Mouse (Mus musculus): ENCODE data around the gene Sept10. TPM values are rescaled to one million over a fixed set of nuclear protein-coding genes. Genes with fewer than 3 reads are reported as not detected.

Gene Sept10
- total RNA-seq (2014; rRNA removed), result 13.6 and 15.2 TPM in 2 replicates
- 18.3 and 20.4 TPM in 2 replicates for polyA plus RNA-seq (2015; fragmentation: Nextera tagmentation; extraction: Ambion mirVana)

GRCm38 (mm10) chr10:59221473-59222270, at the start of gene Sept10, which contains the start of gene Sowahc:
Sept10 (minus strand) TSS chr10:59221847.
Sowahc (plus strand) TSS chr10:59221953.
- WGBS, result under 1% methylated on average over 83 of the region's 84 CpGs
- ATAC-seq, result peak; percentile 99

GRCm38 (mm10) chr10:59268754-59269153, 47.1 kb upstream of the Sept10 start:
- no peaks in the 10 kb centered on the region for H3K27me3 ChIP-seq (ENCODE audit: insufficient read depth, low read length)
- ATAC-seq, result no peak

More at GRCm38 (mm10) chr10:59221473-59222270, at the start of gene Sept10, which contains the start of gene Sowahc:
- H3K9ac ChIP-seq (replicated peaks; ENCODE audit: low read length), result peak within 1 kb of the TSS; percentile 85
- no peaks in the 10 kb centered on the region for H3K36me3 ChIP-seq (ENCODE audit: insufficient read depth, low read length)
- TF ChIP-seq CTCF (IDR thresholded peaks at IDR 0.05; ENCODE audit: low read depth), result 0 out of 2 replicates have a peak, but pooled peaks have one; percentile 5
- H3K27ac ChIP-seq, result peak within 1 kb of the TSS; percentile 93
- no peaks in the 10 kb centered on the region for H3K27me3 ChIP-seq (ENCODE audit: insufficient read depth, low read length)
- peak within 1 kb of the TSS; percentile 95 for H3K4me3 ChIP-seq (ENCODE audit: low read length)
- DNase-seq (ENCODE audit: low spot score), result peak; percentile 97
- no peaks in the 10 kb centered on the region for H3K9me3 ChIP-seq (ENCODE audit: low read length)
- peaks cover 14% of the 10 kb centered on the region for H3K4me1 ChIP-seq (ENCODE audit: insufficient read depth, low read length)
- H3K4me2 ChIP-seq (ENCODE audit: low read depth, low read length), result peak within 1 kb of the TSS; percentile 88

GRCm38 (mm10) chr10:59268109-59268508, 46.5 kb upstream of the Sept10 start:
- no peaks in the 10 kb centered on the region for H3K36me3 ChIP-seq (ENCODE audit: insufficient read depth, low read length)
- no peak overlapping the region for H3K27ac ChIP-seq
- 55% methylated on average over 4 of the region's 4 CpGs for WGBS

More at GRCm38 (mm10) chr10:59268754-59269153, 47.1 kb upstream of the Sept10 start:
- Histone ChIP-seq H3K9me3 (ENCODE audit: low read length) (no peaks in the 10 kb centered on the region), H3K9ac (replicated peaks; ENCODE audit: low read length) (no peak overlapping the region), H3K36me3 (ENCODE audit: insufficient read depth, low read length) (no peaks in the 10 kb centered on the region), H3K27ac (no peak overlapping the region), H3K4me3 (ENCODE audit: low read length) (no peak overlapping the region), H3K4me2 (ENCODE audit: low read depth, low read length) (no peak overlapping the region), H3K4me1 (ENCODE audit: insufficient read depth, low read length) (no peaks in the 10 kb centered on the region)
- DNase-seq (ENCODE audit: low spot score), result no peak
- TF ChIP-seq CTCF (IDR thresholded peaks at IDR 0.05; ENCODE audit: low read depth), result no peak
- WGBS, result 44% methylated on average over 3 of the region's 3 CpGs

GRCm38 (mm10) chr10:59267275-59267674, 45.6 kb upstream of the Sept10 start:
- no peak overlapping the region for H3K27ac ChIP-seq
- H3K9me3 ChIP-seq (ENCODE audit: low read length), result no peaks in the 10 kb centered on the region
- no peak overlapping the region for H3K9ac ChIP-seq (replicated peaks; ENCODE audit: low read length)
- no peaks in the 10 kb centered on the region; the same call in 1 of the 2 replicates for H3K4me1 ChIP-seq (ENCODE audit: insufficient read depth, low read length)
- DNase-seq (ENCODE audit: low spot score) (no peak), ATAC-seq (no peak)
- TF ChIP-seq CTCF (IDR thresholded peaks at IDR 0.05; ENCODE audit: low read depth), result no peak
- no peaks in the 10 kb centered on the region for H3K27me3 ChIP-seq (ENCODE audit: insufficient read depth, low read length)
- no peaks in the 10 kb centered on the region for H3K36me3 ChIP-seq (ENCODE audit: insufficient read depth, low read length)
- H3K4me2 ChIP-seq (ENCODE audit: low read depth, low read length), result no peak overlapping the region
- H3K4me3 ChIP-seq (ENCODE audit: low read length), result no peak overlapping the region
- WGBS, result 94% methylated on average over 2 of the region's 2 CpGs

More at GRCm38 (mm10) chr10:59268109-59268508, 46.5 kb upstream of the Sept10 start:
- no peaks in the 10 kb centered on the region for H3K9me3 ChIP-seq (ENCODE audit: low read length)
- no peak for ATAC-seq
- DNase-seq (ENCODE audit: low spot score), result no peak
- no peaks in the 10 kb centered on the region for H3K27me3 ChIP-seq (ENCODE audit: insufficient read depth, low read length)
- TF ChIP-seq CTCF (IDR thresholded peaks at IDR 0.05; ENCODE audit: low read depth), result no peak
- no peak overlapping the region for H3K4me3 ChIP-seq (ENCODE audit: low read length)
- no peaks in the 10 kb centered on the region for H3K4me1 ChIP-seq (ENCODE audit: insufficient read depth, low read length)
- H3K4me2 ChIP-seq (ENCODE audit: low read depth, low read length), result no peak overlapping the region
- no peak overlapping the region for H3K9ac ChIP-seq (replicated peaks; ENCODE audit: low read length)

GRCm38 (mm10) chr10:59266097-59266496, 44.5 kb upstream of the Sept10 start:
- ATAC-seq, result no peak
- WGBS, result 90% methylated on average over 1 of the region's 1 CpGs
- no peaks in the 10 kb centered on the region; the same call in 1 of the 2 replicates for H3K4me1 ChIP-seq (ENCODE audit: insufficient read depth, low read length)
- no peak overlapping the region for H3K4me3 ChIP-seq (ENCODE audit: low read length)
- H3K4me2 ChIP-seq (ENCODE audit: low read depth, low read length), result no peak overlapping the region
- TF ChIP-seq CTCF (IDR thresholded peaks at IDR 0.05; ENCODE audit: low read depth), result no peak
- no peak overlapping the region for H3K27ac ChIP-seq
- no peaks in the 10 kb centered on the region for H3K9me3 ChIP-seq (ENCODE audit: low read length)
- no peaks in the 10 kb centered on the region for H3K36me3 ChIP-seq (ENCODE audit: insufficient read depth, low read length)
- H3K9ac ChIP-seq (replicated peaks; ENCODE audit: low read length), result no peak overlapping the region
- no peaks in the 10 kb centered on the region for H3K27me3 ChIP-seq (ENCODE audit: insufficient read depth, low read length)
- DNase-seq (ENCODE audit: low spot score), result no peak

- Histone ChIP-seq H3K27me3 (ENCODE audit: insufficient read depth, low read length) (no peaks in the 10 kb centered on the region), H3K36me3 (ENCODE audit: insufficient read depth, low read length) (no peaks in the 10 kb centered on the region), H3K27ac (no peak overlapping the region), H3K4me3 (ENCODE audit: low read length) (no peak overlapping the region), H3K4me2 (ENCODE audit: low read depth, low read length) (no peak overlapping the region), H3K4me1 (ENCODE audit: insufficient read depth, low read length) (no peaks in the 10 kb centered on the region; the same call in 1 of the 2 replicates), H3K9ac (replicated peaks; ENCODE audit: low read length) (no peak overlapping the region), H3K9me3 (ENCODE audit: low read length) (no peaks in the 10 kb centered on the region)
- ATAC-seq (no peak), DNase-seq (ENCODE audit: low spot score) (no peak)
- 78% methylated on average over 4 of the region's 4 CpGs for WGBS
- no peak for TF ChIP-seq CTCF (IDR thresholded peaks at IDR 0.05; ENCODE audit: low read depth)
Observed at GRCm38 (mm10) chr10:59265674-59266073, 44.0 kb upstream of the Sept10 start.

Data from hindbrain, postnatal 0 days (tissue).